Mouse (Mus musculus) testis, adult 2 months (tissue): ENCODE data around the gene Ddx1.

Experiments
- CTCF ChIP-seq: fragments of 200-500 bp; IDR thresholded peaks from 2 replicates; pipeline ENCODE4 v1.5.1; 2012; ENCODE audit warnings: low read depth, mild to moderate bottlenecking, inconsistent platforms, low read length, moderate library complexity; ENCODE audit not compliant: control insufficient read depth, insufficient read depth, insufficient replicate concordance
- POLR2A ChIP-seq: fragments of 200-500 bp; IDR thresholded peaks from 2 replicates; pipeline ENCODE4 v1.6.1; 2012; ENCODE audit warnings: low read depth, mild to moderate bottlenecking, inconsistent platforms, low read length, moderate library complexity; ENCODE audit not compliant: control insufficient read depth

DNA sequence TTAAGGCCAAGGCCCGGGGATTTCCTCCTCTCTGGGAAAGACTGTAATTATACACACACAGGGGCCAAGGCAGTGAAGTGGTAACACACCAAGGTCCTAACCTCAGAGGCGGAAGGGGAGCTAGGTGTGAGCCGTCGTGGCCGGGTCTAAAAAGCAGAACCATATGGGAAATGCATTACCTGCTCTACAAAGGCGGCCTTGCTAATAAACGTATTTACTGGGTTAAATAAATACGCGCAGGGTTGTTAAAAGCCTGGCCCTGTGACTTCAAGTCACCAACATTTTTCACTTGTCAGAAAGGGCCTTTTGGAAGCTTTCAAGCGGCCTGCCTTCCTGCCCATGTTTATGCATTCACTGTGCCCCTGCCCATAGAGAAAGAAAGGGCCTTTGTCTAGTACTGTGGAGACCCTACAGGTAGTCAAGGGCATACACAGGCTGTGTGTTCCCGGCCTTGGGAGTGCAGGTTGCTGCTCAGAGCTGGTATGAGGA, 64.1 kb downstream of the Ddx1 start:
- TF ChIP-seq POLR2A (no peak), CTCF (no peak)
